17 mouse cellular contexts compared by ENCODE assay signal in the genomic region with DNA sequence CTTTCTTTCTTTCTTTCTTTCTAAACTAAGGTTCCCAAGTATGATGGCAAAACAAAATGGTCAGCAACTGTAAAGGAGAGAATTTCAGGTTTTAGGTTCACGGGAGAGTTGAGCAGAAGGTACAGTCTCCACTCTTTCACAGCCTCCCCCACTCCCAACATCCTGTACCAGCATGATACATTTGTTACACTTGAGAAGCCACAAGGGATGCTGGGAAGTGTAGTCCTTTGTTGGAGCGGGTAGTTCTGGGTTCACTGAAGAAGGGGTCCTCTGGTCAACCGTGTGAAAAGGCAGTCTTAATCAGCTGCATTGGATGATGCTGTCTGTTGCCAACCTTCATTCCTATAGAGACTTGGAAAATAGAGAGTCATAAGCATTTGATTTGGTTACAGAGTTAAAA. TPM values are rescaled to one million over a fixed set of nuclear protein-coding genes. Genes with fewer than 3 reads are reported as not detected.
DNase-seq lines count a peak whose midpoint lies in the region; ATAC-seq and TF ChIP-seq lines count a peak whose summit lies in the region.
"Had no signal": no experiment of that assay in that cellular context is flagged by ENCODE, and none has a peak within 500 bp of the region (broad histone marks: within the 10 kb centered on the region; RNA-seq: fewer than 3 reads in every experiment).

No protein-coding gene starts in this region.

- TF ChIP-seq CTCF in forebrain, postnatal 0 days (IDR thresholded peaks at IDR 0.05; ENCODE audit: low read depth), result no peak

- no peak overlapping the region for H3K27ac ChIP-seq in forebrain, embryonic 11.5 days (ENCODE audit: low read depth, low read length)
- no peak overlapping the region for H3K27ac ChIP-seq in forebrain, postnatal 0 days (ENCODE audit: low read depth, low read length)
- H3K27ac ChIP-seq in hindbrain, embryonic 16.5 days (ENCODE audit: low read depth, low read length), result no peak overlapping the region
- no peak overlapping the region for H3K27ac ChIP-seq in hindbrain, embryonic 13.5 days
- no peak overlapping the region for H3K27ac ChIP-seq in neural tube, embryonic 13.5 days (replicated peaks)
- no peak overlapping the region for H3K27ac ChIP-seq in liver, embryonic 12.5 days
- H3K27ac ChIP-seq: hindbrain, embryonic 14.5 days; limb, embryonic 12.5 days; liver, embryonic 15.5 days had no signal

- no peak overlapping the region for H3K4me2 ChIP-seq in forebrain, embryonic 11.5 days (ENCODE audit: low read depth, low read length, severe bottlenecking)
- H3K4me2 ChIP-seq in forebrain, postnatal 0 days (ENCODE audit: low read depth), result no peak overlapping the region
- H3K4me2 ChIP-seq in hindbrain, embryonic 16.5 days (ENCODE audit: low read length), result no peak overlapping the region
- H3K4me2 ChIP-seq in hindbrain, embryonic 13.5 days, result no peak overlapping the region
- H3K4me2 ChIP-seq in neural tube, embryonic 13.5 days, result no peak overlapping the region
- no peak overlapping the region for H3K4me2 ChIP-seq in liver, embryonic 12.5 days
- H3K4me2 ChIP-seq: hindbrain, embryonic 14.5 days; limb, embryonic 12.5 days; liver, embryonic 15.5 days had no signal

- DNase-seq in forebrain, embryonic 11.5 days (ENCODE audit: low spot score), result no peak
- DNase-seq in forebrain, postnatal 0 days, result no peak
- DNase-seq in neural tube, embryonic 10.5 days (ENCODE audit: extremely low spot score, low spot score), result no peak
- peak; percentile 56 for DNase-seq in retina, postnatal 1 day
- DNase-seq: adrenal gland, postnatal 10 days; kidney, adult 18-20 months; lung, postnatal 10 days; right cerebral cortex, adult 18-20 months; thymus, postnatal 14 days had no signal

- H3K9me3 ChIP-seq in forebrain, embryonic 11.5 days (ENCODE audit: control insufficient read depth, low read length), result no peaks in the 10 kb centered on the region
- no peaks in the 10 kb centered on the region for H3K9me3 ChIP-seq in forebrain, postnatal 0 days (ENCODE audit: low read length)
- no peaks in the 10 kb centered on the region for H3K9me3 ChIP-seq in hindbrain, embryonic 16.5 days (ENCODE audit: control insufficient read depth, low read length)
- no peaks in the 10 kb centered on the region for H3K9me3 ChIP-seq in hindbrain, embryonic 13.5 days
- H3K9me3 ChIP-seq in neural tube, embryonic 13.5 days, result no peaks in the 10 kb centered on the region
- no peaks in the 10 kb centered on the region for H3K9me3 ChIP-seq in liver, embryonic 12.5 days (replicated peaks)
- H3K9me3 ChIP-seq: limb, embryonic 12.5 days; liver, embryonic 15.5 days; megakaryocyte, embryonic 14.5 days had no signal

- no peak overlapping the region for H3K4me3 ChIP-seq in forebrain, embryonic 11.5 days (ENCODE audit: low read depth, low read length)
- H3K4me3 ChIP-seq in forebrain, postnatal 0 days (ENCODE audit: low read depth, low read length), result no peak overlapping the region
- no peak overlapping the region for H3K4me3 ChIP-seq in hindbrain, embryonic 16.5 days (ENCODE audit: low read length)
- H3K4me3 ChIP-seq in hindbrain, embryonic 13.5 days, result no peak overlapping the region
- H3K4me3 ChIP-seq in neural tube, embryonic 13.5 days, result no peak overlapping the region
- H3K4me3 ChIP-seq in liver, embryonic 12.5 days, result no peak overlapping the region
- H3K4me3 ChIP-seq: limb, embryonic 12.5 days; liver, embryonic 15.5 days; megakaryocyte, embryonic 14.5 days had no signal

- no peak overlapping the region for H3K9ac ChIP-seq in forebrain, embryonic 11.5 days (ENCODE audit: low read length)
- no peak overlapping the region for H3K9ac ChIP-seq in forebrain, postnatal 0 days
- no peak overlapping the region for H3K9ac ChIP-seq in hindbrain, embryonic 16.5 days (ENCODE audit: low read depth, low read length)
- H3K9ac ChIP-seq in hindbrain, embryonic 13.5 days, result no peak overlapping the region
- H3K9ac ChIP-seq in neural tube, embryonic 13.5 days, result no peak overlapping the region
- H3K9ac ChIP-seq in liver, embryonic 12.5 days, result no peak overlapping the region
- H3K9ac ChIP-seq: hindbrain, embryonic 14.5 days; limb, embryonic 12.5 days; liver, embryonic 15.5 days had no signal

- peak; percentile 56; the same call in 1 of the 2 replicates for ATAC-seq in forebrain, embryonic 11.5 days (replicated peaks; ENCODE audit: low FRiP score)
- no peak for ATAC-seq in forebrain, postnatal 0 days
- ATAC-seq in hindbrain, embryonic 16.5 days, result 0 out of 2 replicates have a peak, but pooled peaks have one; percentile 30
- ATAC-seq in hindbrain, embryonic 13.5 days (ENCODE audit: low FRiP score), result no peak; the same call in 1 of the 2 replicates
- ATAC-seq in neural tube, embryonic 13.5 days (ENCODE audit: low read depth), result peak; percentile 70; the same call in 1 of the 2 replicates
- ATAC-seq in liver, embryonic 12.5 days, result no peak

- H3K36me3 ChIP-seq in forebrain, embryonic 11.5 days (ENCODE audit: control insufficient read depth, insufficient read depth, low read length), result no peaks in the 10 kb centered on the region
- no peaks in the 10 kb centered on the region for H3K36me3 ChIP-seq in forebrain, postnatal 0 days (ENCODE audit: insufficient read depth)
- no peaks in the 10 kb centered on the region for H3K36me3 ChIP-seq in hindbrain, embryonic 16.5 days (ENCODE audit: control insufficient read depth, insufficient read depth, low read length)
- H3K36me3 ChIP-seq in hindbrain, embryonic 13.5 days, result no peaks in the 10 kb centered on the region
- H3K36me3 ChIP-seq in neural tube, embryonic 13.5 days, result no peaks in the 10 kb centered on the region
- no peaks in the 10 kb centered on the region for H3K36me3 ChIP-seq in liver, embryonic 12.5 days
- H3K36me3 ChIP-seq: limb, embryonic 12.5 days; liver, embryonic 15.5 days had no signal

- no peaks in the 10 kb centered on the region for H3K27me3 ChIP-seq in forebrain, embryonic 11.5 days (ENCODE audit: control insufficient read depth, insufficient read depth, low read length)
- no peaks in the 10 kb centered on the region for H3K27me3 ChIP-seq in forebrain, postnatal 0 days (ENCODE audit: insufficient read depth, low read length)
- H3K27me3 ChIP-seq in hindbrain, embryonic 16.5 days (replicated peaks; ENCODE audit: control insufficient read depth, insufficient read depth, low read length), result no peaks in the 10 kb centered on the region
- no peaks in the 10 kb centered on the region for H3K27me3 ChIP-seq in hindbrain, embryonic 13.5 days
- no peaks in the 10 kb centered on the region for H3K27me3 ChIP-seq in neural tube, embryonic 13.5 days
- H3K27me3 ChIP-seq in liver, embryonic 12.5 days (replicated peaks), result peaks cover 4% of the 10 kb centered on the region; the same call in 1 of the 2 replicates
- H3K27me3 ChIP-seq: limb, embryonic 12.5 days had no signal

- no peaks in the 10 kb centered on the region for H3K4me1 ChIP-seq in forebrain, embryonic 11.5 days (replicated peaks; ENCODE audit: control insufficient read depth, insufficient read depth, low read length)
- peaks cover 9% of the 10 kb centered on the region; the same call in 1 of the 2 replicates for H3K4me1 ChIP-seq in forebrain, postnatal 0 days (ENCODE audit: insufficient read depth)
- H3K4me1 ChIP-seq in hindbrain, embryonic 16.5 days (ENCODE audit: control insufficient read depth, insufficient read depth, low read depth, low read length), result peaks cover 12% of the 10 kb centered on the region
- peaks cover 32% of the 10 kb centered on the region for H3K4me1 ChIP-seq in hindbrain, embryonic 13.5 days (replicated peaks)
- peaks cover 18% of the 10 kb centered on the region for H3K4me1 ChIP-seq in neural tube, embryonic 13.5 days (replicated peaks)
- no peaks in the 10 kb centered on the region for H3K4me1 ChIP-seq in liver, embryonic 12.5 days
- H3K4me1 ChIP-seq: limb, embryonic 12.5 days; liver, embryonic 15.5 days had no signal

- WGBS in forebrain, embryonic 11.5 days, result 61% methylated on average over 3 of the region's 3 CpGs
- 67% methylated on average over 3 of the region's 3 CpGs for WGBS in forebrain, postnatal 0 days
- WGBS in hindbrain, embryonic 16.5 days, result 56% methylated on average over 3 of the region's 3 CpGs
- 60% methylated on average over 3 of the region's 3 CpGs for WGBS in hindbrain, embryonic 13.5 days
- 59% methylated on average over 3 of the region's 3 CpGs for WGBS in neural tube, embryonic 13.5 days
- 56% methylated on average over 3 of the region's 3 CpGs for WGBS in liver, embryonic 12.5 days (ENCODE audit: insufficient replicate concordance)

RNA-seq across cellular contexts. Expression of a gene that starts 7.0 kb away (rescaled TPM):
- 8.9 and 11.9 TPM in 2 replicates for polyA plus RNA-seq in forebrain, embryonic 11.5 days (2014; fragmentation: Nextera tagmentation; extraction: Ambion mirVana)
- total RNA-seq in forebrain, postnatal 0 days (2014; rRNA removed), result 34.2 and 38.6 TPM in 2 replicates
- polyA plus RNA-seq in forebrain, postnatal 0 days (2015; fragmentation: Nextera tagmentation; extraction: Ambion mirVana), result 17.4 and 17.7 TPM in 2 replicates
- 14.4 and 15.1 TPM in 2 replicates for polyA plus RNA-seq in hindbrain, embryonic 16.5 days (2015; fragmentation: Nextera tagmentation; extraction: Ambion mirVana)
- polyA plus RNA-seq in hindbrain, embryonic 13.5 days (2015; fragmentation: Nextera tagmentation; extraction: Ambion mirVana), result 15.9 and 16.6 TPM in 2 replicates
- polyA plus RNA-seq in neural tube, embryonic 13.5 days (2015; fragmentation: Nextera tagmentation; extraction: Ambion mirVana), result 12.9 and 14.9 TPM in 2 replicates
- 3.9 TPM in 2 replicates for polyA plus RNA-seq in liver, embryonic 12.5 days (2016; fragmentation: Nextera tagmentation; extraction: Ambion mirVana)

RNA-seq across cellular contexts. Expression of a gene that starts 49.5 kb away (rescaled TPM):
- polyA plus RNA-seq in forebrain, embryonic 11.5 days (2014; fragmentation: Nextera tagmentation; extraction: Ambion mirVana), result 332 and 367 TPM in 2 replicates
- 139 and 151 TPM in 2 replicates for total RNA-seq in forebrain, postnatal 0 days (2014; rRNA removed)
- polyA plus RNA-seq in forebrain, postnatal 0 days (2015; fragmentation: Nextera tagmentation; extraction: Ambion mirVana), result 149 and 160 TPM in 2 replicates
- polyA plus RNA-seq in hindbrain, embryonic 16.5 days (2015; fragmentation: Nextera tagmentation; extraction: Ambion mirVana), result 197 and 219 TPM in 2 replicates
- polyA plus RNA-seq in hindbrain, embryonic 13.5 days (2015; fragmentation: Nextera tagmentation; extraction: Ambion mirVana), result 156 and 187 TPM in 2 replicates
- polyA plus RNA-seq in neural tube, embryonic 13.5 days (2015; fragmentation: Nextera tagmentation; extraction: Ambion mirVana), result 166 and 171 TPM in 2 replicates
- polyA plus RNA-seq in liver, embryonic 12.5 days (2016; fragmentation: Nextera tagmentation; extraction: Ambion mirVana), result 348 and 381 TPM in 2 replicates

Comparison
In these comparisons a context has a peak if more than half of its experiments do, and no peak if none do; other contexts are left out.
1. ATAC-seq: peak in forebrain, embryonic 11.5 days (single experiment), hindbrain, embryonic 16.5 days (single experiment) and neural tube, embryonic 13.5 days (single experiment); none in forebrain, postnatal 0 days (single experiment), hindbrain, embryonic 13.5 days (single experiment) and liver, embryonic 12.5 days (single experiment).